In genomic region chr13:55692535-55693242, GRCm38 (mm10) we compare ENCODE assay signal across 8 mouse cellular contexts. TPM values are rescaled to one million over a fixed set of nuclear protein-coding genes. Genes with fewer than 3 reads are reported as not detected.
A peak's percentile ranks its signal among the peaks of the same experiment; 100 is the strongest.
DNase-seq lines count a peak whose midpoint lies in the region; ATAC-seq and TF ChIP-seq lines count a peak whose summit lies in the region.

Gene B230219D22Rik (plus strand): TSS chr13:55693124.

- peak; percentile 93 for DNase-seq in 416B (ENCODE audit: low read depth)
- DNase-seq in heart, adult 9 months (ENCODE audit: low spot score in 2 of 2) = peak; percentile 91 to 92
- peak; percentile 71 to 84 for DNase-seq in monocyte, adult 2 months (ENCODE audit: low read depth in 1 of 2, low spot score in 2 of 2)
- DNase-seq in spleen, postnatal 36 days (ENCODE audit: low spot score in 2 of 2) = peak; percentile 86 to 89

- H3K9me3 ChIP-seq in embryonic facial prominence, embryonic 15.5 days (replicated peaks) = no peaks in the 10 kb centered on the region
- no peaks in the 10 kb centered on the region for H3K9me3 ChIP-seq in kidney, embryonic 14.5 days (ENCODE audit: control insufficient read depth, low read length)
- H3K9me3 ChIP-seq in limb, embryonic 15.5 days = no peaks in the 10 kb centered on the region

- WGBS in bone marrow, adult 2 months = under 1% methylated on average over 51 of the region's 51 CpGs
- 2% methylated on average over 49 of the region's 51 CpGs for WGBS in embryonic facial prominence, embryonic 15.5 days
- WGBS in kidney, embryonic 14.5 days = 2% methylated on average over 50 of the region's 51 CpGs
- 1% methylated on average over 51 of the region's 51 CpGs for WGBS in limb, embryonic 15.5 days

- peak; percentile 88; the same call in 1 of the 2 replicates for TF ChIP-seq POLR2A in bone marrow, adult 2 months (IDR thresholded peaks at IDR 0.05; ENCODE audit: borderline replicate concordance, control insufficient read depth, low read depth, low read length)

- H3K27me3 ChIP-seq in embryonic facial prominence, embryonic 15.5 days = no peaks in the 10 kb centered on the region
- no peaks in the 10 kb centered on the region for H3K27me3 ChIP-seq in kidney, embryonic 14.5 days (ENCODE audit: control insufficient read depth, insufficient read depth, low read length)
- H3K27me3 ChIP-seq in limb, embryonic 15.5 days = no peaks in the 10 kb centered on the region

- peak within 1 kb of the TSS; percentile 100 for H3K9ac ChIP-seq in embryonic facial prominence, embryonic 15.5 days
- H3K9ac ChIP-seq in kidney, embryonic 14.5 days (ENCODE audit: low read depth, low read length) = peak within 1 kb of the TSS; percentile 100
- peak within 1 kb of the TSS; percentile 99 for H3K9ac ChIP-seq in limb, embryonic 15.5 days

- H3K36me3 ChIP-seq in embryonic facial prominence, embryonic 15.5 days = no peaks in the 10 kb centered on the region
- no peaks in the 10 kb centered on the region for H3K36me3 ChIP-seq in kidney, embryonic 14.5 days (ENCODE audit: control insufficient read depth, insufficient read depth, low read length)
- H3K36me3 ChIP-seq in limb, embryonic 15.5 days = no peaks in the 10 kb centered on the region

- no peak for TF ChIP-seq CTCF in bone marrow, adult 2 months (IDR thresholded peaks at IDR 0.05; ENCODE audit: control insufficient read depth, insufficient read depth, low read length)

- H3K4me1 ChIP-seq in bone marrow, adult 2 months (ENCODE audit: control insufficient read depth, insufficient read depth, low read length) = peaks cover 1% of the 10 kb centered on the region; the same call in 1 of the 2 replicates
- peaks cover 19% of the 10 kb centered on the region for H3K4me1 ChIP-seq in embryonic facial prominence, embryonic 15.5 days
- H3K4me1 ChIP-seq in kidney, embryonic 14.5 days (ENCODE audit: control insufficient read depth, insufficient read depth, low read length) = peaks cover 14% of the 10 kb centered on the region
- H3K4me1 ChIP-seq in limb, embryonic 15.5 days = peaks cover 19% of the 10 kb centered on the region

- H3K4me2 ChIP-seq in embryonic facial prominence, embryonic 15.5 days (replicated peaks) = peak within 1 kb of the TSS; percentile 73
- peak within 1 kb of the TSS; percentile 84 for H3K4me2 ChIP-seq in kidney, embryonic 14.5 days (replicated peaks; ENCODE audit: low read depth, low read length)
- H3K4me2 ChIP-seq in limb, embryonic 15.5 days = peak within 1 kb of the TSS; percentile 70

- peak; percentile 95 for ATAC-seq in embryonic facial prominence, embryonic 15.5 days (ENCODE audit: insufficient number of reproducible peaks, low FRiP score, low TSS enrichment, low read depth)
- ATAC-seq in kidney, embryonic 14.5 days (ENCODE audit: low FRiP score, low TSS enrichment) = peak; percentile 97
- peak; percentile 90 for ATAC-seq in limb, embryonic 15.5 days (ENCODE audit: insufficient number of reproducible peaks, low FRiP score, low TSS enrichment, low read depth)

- H3K27ac ChIP-seq in bone marrow, adult 2 months (ENCODE audit: control insufficient read depth, insufficient read depth, low read depth, low read length, poor library complexity) = peak within 1 kb of the TSS; percentile 99
- H3K27ac ChIP-seq in embryonic facial prominence, embryonic 15.5 days (replicated peaks) = peak within 1 kb of the TSS; percentile 98
- H3K27ac ChIP-seq in kidney, embryonic 14.5 days (ENCODE audit: low read depth, low read length) = peak within 1 kb of the TSS; percentile 94
- peak within 1 kb of the TSS; percentile 97 for H3K27ac ChIP-seq in limb, embryonic 15.5 days

- peak within 1 kb of the TSS; percentile 94 for H3K4me3 ChIP-seq in bone marrow, adult 2 months (replicated peaks; ENCODE audit: control insufficient read depth, low read depth, low read length)
- H3K4me3 ChIP-seq in embryonic facial prominence, embryonic 15.5 days (replicated peaks) = peak within 1 kb of the TSS; percentile 98
- H3K4me3 ChIP-seq in kidney, embryonic 14.5 days (ENCODE audit: low read length) = peak within 1 kb of the TSS; percentile 66
- H3K4me3 ChIP-seq in limb, embryonic 15.5 days = peak within 1 kb of the TSS; percentile 88

RNA-seq across cellular contexts. Expression of gene B230219D22Rik, which starts in this region (rescaled TPM):
- 10.9 and 13.9 TPM in 2 replicates for polyA plus RNA-seq in bone marrow, adult 2 months (2011; ENCODE audit: insufficient read depth, insufficient read length, low replicate concordance, missing spikeins)
- 59.5 and 60.3 TPM in 2 replicates for polyA plus RNA-seq in embryonic facial prominence, embryonic 15.5 days (2015; fragmentation: Nextera tagmentation; extraction: Ambion mirVana)
- 55.2 and 77.6 TPM in 2 replicates for polyA plus RNA-seq in kidney, embryonic 14.5 days (2014; fragmentation: Nextera tagmentation; extraction: Ambion mirVana)
- polyA plus RNA-seq in limb, embryonic 15.5 days (2015; fragmentation: Nextera tagmentation; extraction: Ambion mirVana) = 47.0 and 54.3 TPM in 2 replicates

Comparison
In these comparisons a context has a peak if more than half of its experiments do, and no peak if none do; other contexts are left out.
1. Peak in every context shown above with its lines: DNase-seq, ATAC-seq, H3K4me3 ChIP-seq and H3K27ac ChIP-seq.